Mouse (Mus musculus) C2C12 (cell line): ENCODE data around the gene Mprip.
A peak's percentile ranks its signal among the peaks of the same experiment; 100 is the strongest.

Source experiments
- CEBPB ChIP-seq: IDR thresholded peaks from one replicate; pipeline ENCODE4 v1.6.1; 2011; ENCODE audit warnings: low read depth, mild to moderate bottlenecking, control low read depth, moderate library complexity
- CTCF ChIP-seq: IDR thresholded peaks from one replicate; pipeline ENCODE4 v1.5.1; 2011; ENCODE audit not compliant: control insufficient read depth, insufficient read depth, insufficient read length
- MAX ChIP-seq: IDR thresholded peaks from one replicate; pipeline ENCODE4 v1.6.1; 2011; ENCODE audit warnings: mild to moderate bottlenecking, control low read depth
- MYOD1 ChIP-seq: IDR thresholded peaks from one replicate; pipeline ENCODE4 v1.6.1; 2011; ENCODE audit warnings: low read depth; ENCODE audit not compliant: control insufficient read depth, insufficient read length
- MYOG ChIP-seq: IDR thresholded peaks from one replicate; pipeline ENCODE4 v1.6.1; 2011; ENCODE audit not compliant: control insufficient read depth, insufficient read length; ENCODE audit errors: extremely low read depth
- USF1 ChIP-seq: IDR thresholded peaks from one replicate; pipeline ENCODE4 v1.6.1; 2011; ENCODE audit warnings: low read depth, mild to moderate bottlenecking, control low read depth, moderate library complexity

DNA sequence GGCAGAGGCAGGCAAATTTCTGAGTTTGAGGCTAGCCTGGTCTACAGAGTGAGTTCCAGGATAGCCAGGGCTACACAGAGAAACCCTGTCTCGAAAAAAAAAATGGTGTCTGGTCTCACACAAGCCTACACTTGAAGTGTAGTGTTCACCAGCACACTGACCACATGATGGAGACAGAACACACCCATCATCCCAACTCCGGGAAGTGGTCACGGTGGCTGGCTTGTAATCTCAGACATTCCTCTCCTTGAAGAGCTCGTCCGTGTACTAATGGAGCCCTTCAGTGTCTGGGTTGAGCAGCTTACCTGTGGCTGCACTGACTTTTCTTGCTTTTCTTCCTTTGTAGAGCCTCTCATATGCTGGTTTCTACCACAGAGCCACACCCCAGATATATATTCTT, 19.9 kb upstream of the Mprip start:
- peak; percentile 33 for TF ChIP-seq MAX
- TF ChIP-seq CTCF, result no peak
- no peak for TF ChIP-seq MYOG
- TF ChIP-seq USF1, result no peak
- TF ChIP-seq MYOD1, result no peak
- no peak for TF ChIP-seq CEBPB
